Mouse (Mus musculus) bone marrow, adult 2 months (tissue): Measurements from ENCODE around the gene C2cd2l.

Experiments used
- CTCF ChIP-seq: fragments of 200-500 bp; IDR thresholded peaks from 2 replicates; pipeline ENCODE4 v1.5.1; 2011; ENCODE audit warnings: low read length, control low read depth; ENCODE audit not compliant: control insufficient read depth, insufficient read depth
- POLR2A ChIP-seq: fragments of 200-500 bp; IDR thresholded peaks from 2 replicates; pipeline ENCODE4 v1.6.1; 2011; ENCODE audit warnings: low read depth, mild to moderate bottlenecking, control low read depth, low read length, borderline replicate concordance; ENCODE audit not compliant: control insufficient read depth

DNA sequence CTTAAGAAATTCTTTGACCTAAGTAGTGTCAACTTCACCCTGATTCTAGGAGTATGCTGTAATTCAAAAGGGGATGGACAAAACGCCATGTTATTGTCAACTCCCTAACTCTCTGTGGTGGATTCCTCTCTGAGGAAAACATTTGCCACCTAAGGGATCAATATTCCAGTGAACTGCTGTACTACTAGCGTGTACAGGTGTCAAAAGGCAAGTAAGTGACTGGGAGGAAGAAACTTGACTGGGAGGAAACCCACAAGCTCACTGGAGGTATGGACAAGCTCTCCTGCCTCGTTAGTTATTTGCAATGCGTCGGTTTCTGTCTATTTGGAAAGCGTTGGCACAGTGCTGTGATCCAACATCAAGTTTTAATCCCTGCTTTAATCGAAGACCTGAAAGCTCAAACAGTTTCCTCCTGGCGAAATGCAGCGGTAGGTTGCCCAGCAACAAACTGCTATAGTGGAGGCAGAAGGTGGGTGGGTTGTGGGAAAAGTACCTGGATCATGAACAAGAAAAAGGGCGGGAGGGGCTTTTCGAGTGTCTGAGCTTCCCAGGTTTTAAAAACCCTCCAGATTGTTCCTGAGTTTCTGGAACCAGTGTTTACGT is 5.8 kb upstream of the C2cd2l start, which contains the start of gene Dpagt1:
- TF ChIP-seq CTCF (no peak), POLR2A (no peak)
